Mouse (Mus musculus) adrenal gland, postnatal 14 days (tissue): ENCODE measurements around the gene Ptpn4. TPM values are rescaled to one million over a fixed set of nuclear protein-coding genes. Genes with fewer than 3 reads are reported as not detected.

Experiments used
- DNase-seq: peaks from one replicate; pipeline ENCODE4 v3.0.0; 2021; ENCODE audit warnings: mixed read lengths
- long read RNA-seq, 2 experiments: library from polyadenylated mRNA; stranded (forward); transcript quantifications; one replicate each; pipeline ENCODE4 v2.0.0; 2021
- total RNA-seq: library from RNA; stranded (reverse); gene quantifications from 2 replicates; pipeline ENCODE4 v1.2.3, GENCODE M21; 2021

Ptpn4 gene
- 46.1 and 49.8 TPM in 2 replicates for total RNA-seq
- long read RNA-seq, experiment 1, full-length matches to known transcripts, result 1 of 5 reads
- long read RNA-seq, experiment 1, partial matches to known transcripts, result 1 of 5 reads
- long read RNA-seq, experiment 1, other reads (novel, unspliced or antisense), result 3 of 5 reads
- long read RNA-seq, experiment 2, full-length matches to known transcripts, result 1 of 1 reads
- long read RNA-seq, experiment 2, partial matches to known transcripts, result 0 of 1 reads
- long read RNA-seq, experiment 2, other reads (novel, unspliced or antisense), result 0 of 1 reads

GRCm38 (mm10) chr1:119837035-119837751 is at the start of gene Ptpn4:
Gene Ptpn4 (minus strand): TSS chr1:119837613.
- DNase-seq, result peak; percentile 99

GRCm38 (mm10) chr1:119886320-119886719 is 48.9 kb upstream of the Ptpn4 start:
- DNase-seq, result peak; percentile 27

- no peak for DNase-seq
These were observed 46.9 kb upstream of the Ptpn4 start for GRCm38 (mm10) chr1:119884272-119884671.

- DNase-seq, result peak; percentile 58
These were observed 41.5 kb upstream of the Ptpn4 start for GRCm38 (mm10) chr1:119878909-119879308.

GRCm38 (mm10) chr1:119877469-119877868 is 40.1 kb upstream of the Ptpn4 start:
- no peak for DNase-seq

GRCm38 (mm10) chr1:119868395-119869161 is 31.2 kb upstream of the Ptpn4 start:
- no peak for DNase-seq

- DNase-seq, result no peak
These were observed 29.9 kb upstream of the Ptpn4 start for GRCm38 (mm10) chr1:119867300-119867699.

- no peak for DNase-seq
These were observed 27.9 kb upstream of the Ptpn4 start for GRCm38 (mm10) chr1:119865311-119865710.

- DNase-seq, result no peak
These were observed 26.3 kb upstream of the Ptpn4 start for GRCm38 (mm10) chr1:119863507-119864296.

GRCm38 (mm10) chr1:119859566-119859965 is 22.2 kb upstream of the Ptpn4 start:
- no peak for DNase-seq

GRCm38 (mm10) chr1:119852980-119853379 is 15.6 kb upstream of the Ptpn4 start:
- DNase-seq, result no peak

- DNase-seq, result no peak
These were observed 14.9 kb upstream of the Ptpn4 start for GRCm38 (mm10) chr1:119852339-119852738.

- no peak for DNase-seq
These were observed 11.9 kb upstream of the Ptpn4 start for GRCm38 (mm10) chr1:119849146-119849935.

- DNase-seq, result no peak
These were observed 7.9 kb upstream of the Ptpn4 start for GRCm38 (mm10) chr1:119845321-119845720.

GRCm38 (mm10) chr1:119843121-119843520 is 5.7 kb upstream of the Ptpn4 start:
- DNase-seq, result no peak

- DNase-seq, result no peak
These were observed 828 bp upstream of the Ptpn4 start for GRCm38 (mm10) chr1:119838241-119838640.

- no peak for DNase-seq
These were observed 866 bp downstream of the Ptpn4 start for GRCm38 (mm10) chr1:119836479-119837015.

- DNase-seq, result no peak
These were observed 1.5 kb downstream of the Ptpn4 start for GRCm38 (mm10) chr1:119835726-119836478.

GRCm38 (mm10) chr1:119828160-119828559 is 9.3 kb downstream of the Ptpn4 start:
- no peak for DNase-seq

- no peak for DNase-seq
These were observed 18.7 kb downstream of the Ptpn4 start for GRCm38 (mm10) chr1:119818704-119819103.
